Mouse (Mus musculus) bone marrow, adult 2 months (tissue): ENCODE data around the gene Sh3glb2. TPM values are rescaled to one million over a fixed set of nuclear protein-coding genes. Genes with fewer than 3 reads are reported as not detected.

Experiments
- H3K27ac ChIP-seq: fragments of 200-500 bp; 2 replicates; pipeline ENCODE4 v1.5.1; 2012; ENCODE audit warnings: low read depth, mild to moderate bottlenecking, control low read depth, inconsistent platforms, low read length; ENCODE audit not compliant: control insufficient read depth, poor library complexity, insufficient read depth
- H3K4me1 ChIP-seq: fragments of 200-500 bp; 2 replicates; pipeline ENCODE4 v1.6.1; 2011; ENCODE audit warnings: low read length; ENCODE audit not compliant: control insufficient read depth, insufficient read depth
- H3K4me3 ChIP-seq: fragments of 200-500 bp; replicated peaks from 2 replicates; pipeline ENCODE3; 2011; ENCODE audit warnings: mild to moderate bottlenecking, low read depth, low read length, control low read depth; ENCODE audit not compliant: control insufficient read depth
- CTCF ChIP-seq: fragments of 200-500 bp; IDR thresholded peaks from 2 replicates; pipeline ENCODE4 v1.5.1; 2011; ENCODE audit warnings: low read length, control low read depth; ENCODE audit not compliant: control insufficient read depth, insufficient read depth
- POLR2A ChIP-seq: fragments of 200-500 bp; IDR thresholded peaks from 2 replicates; pipeline ENCODE4 v1.6.1; 2011; ENCODE audit warnings: low read depth, mild to moderate bottlenecking, control low read depth, low read length, borderline replicate concordance; ENCODE audit not compliant: control insufficient read depth
- WGBS: fragments of 180-500 bp; shearing (Covaris S2); methylation state at CpG from one replicate; pipeline ENCODE4 v1.1.7; 2018; 5-methylcytosine and 5-hydroxymethylcytosine counted together
- polyA plus RNA-seq: library from polyadenylated mRNA; stranded (reverse); fragments of >200 nt; gene quantifications from 2 replicates; pipeline ENCODE4 v1.2.4, GENCODE M21; 2011; ENCODE audit warnings: low replicate concordance; ENCODE audit not compliant: missing spikeins, insufficient read depth, insufficient read length

Sh3glb2 gene
- polyA plus RNA-seq, 1 experiment: 50.0 TPM

DNA sequence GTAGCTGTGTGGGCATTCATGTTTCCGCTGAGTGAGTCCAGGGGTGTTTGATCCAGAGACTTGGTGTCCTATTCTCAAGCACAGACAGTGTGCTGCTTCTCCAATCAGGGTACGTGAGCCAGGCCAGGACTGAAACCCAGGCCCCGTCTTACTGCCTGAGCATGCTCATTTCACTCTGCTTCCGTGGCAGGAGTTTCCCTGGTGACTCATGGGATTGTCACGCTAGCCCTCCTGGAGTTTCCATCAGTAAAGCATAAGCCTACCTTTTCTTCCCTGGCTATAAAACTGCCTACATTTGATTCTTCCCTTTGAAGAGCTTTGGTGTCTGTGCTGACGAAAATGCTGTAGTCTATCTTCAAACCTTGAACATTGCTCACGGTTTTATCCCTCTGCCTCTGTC, 36.0 kb downstream of the Sh3glb2 start:
- WGBS: 92% methylated on average over 7 of the region's 7 CpGs
- Histone ChIP-seq H3K4me1 (no peaks in the 10 kb centered on the region), H3K4me3 (no peak overlapping the region), H3K27ac (no peak overlapping the region)
- TF ChIP-seq CTCF (no peak), POLR2A (no peak)

DNA sequence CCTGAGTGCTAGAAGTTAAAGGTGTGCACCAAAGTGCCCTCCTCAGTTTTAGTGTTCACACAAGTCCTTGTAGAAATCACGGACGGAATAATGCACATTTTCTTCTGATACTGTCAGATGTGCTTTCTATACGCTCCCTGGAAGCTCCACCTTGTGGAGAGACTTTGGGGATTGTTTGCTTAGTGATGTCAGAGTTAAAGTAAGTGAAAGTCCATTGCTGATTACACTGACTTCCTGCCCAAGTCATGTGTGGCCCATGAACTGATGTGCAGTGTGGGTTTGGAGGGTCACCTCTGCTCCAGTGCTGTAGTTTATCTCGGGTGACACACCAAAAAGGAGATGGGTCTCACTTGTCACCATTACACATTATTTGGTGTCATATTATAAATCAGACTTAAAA, 39.9 kb downstream of the Sh3glb2 start:
- no peak overlapping the region for H3K27ac ChIP-seq
- TF ChIP-seq CTCF (no peak), POLR2A (no peak)
- 86% methylated on average over 4 of the region's 4 CpGs for WGBS
- no peaks in the 10 kb centered on the region for H3K4me1 ChIP-seq
- no peak overlapping the region for H3K4me3 ChIP-seq

DNA sequence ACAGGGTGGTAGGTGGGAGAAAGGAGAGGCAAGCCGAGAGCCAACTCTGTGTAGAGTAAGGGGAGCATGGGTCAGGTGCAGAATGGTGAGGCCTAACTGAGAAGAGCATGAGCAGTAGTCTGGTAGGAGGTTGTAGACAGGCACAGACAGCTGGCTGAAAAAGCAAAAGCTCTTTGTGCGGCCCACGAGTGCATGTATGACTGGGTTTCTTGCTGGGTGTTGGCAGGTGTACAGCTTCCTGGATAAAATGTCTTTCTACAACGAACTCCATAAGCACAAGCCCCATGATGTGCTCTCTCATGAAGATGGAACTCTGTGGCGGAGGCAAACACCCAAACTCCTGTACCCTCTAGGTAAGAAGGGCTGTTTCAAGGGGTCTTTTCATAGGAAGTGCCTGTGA, 42.2 kb downstream of the Sh3glb2 start:
- Histone ChIP-seq H3K4me3 (no peak overlapping the region), H3K27ac (no peak overlapping the region), H3K4me1 (no peaks in the 10 kb centered on the region)
- no peak for TF ChIP-seq POLR2A
- no peak for TF ChIP-seq CTCF
- WGBS: 88% methylated on average over 5 of the region's 5 CpGs

DNA sequence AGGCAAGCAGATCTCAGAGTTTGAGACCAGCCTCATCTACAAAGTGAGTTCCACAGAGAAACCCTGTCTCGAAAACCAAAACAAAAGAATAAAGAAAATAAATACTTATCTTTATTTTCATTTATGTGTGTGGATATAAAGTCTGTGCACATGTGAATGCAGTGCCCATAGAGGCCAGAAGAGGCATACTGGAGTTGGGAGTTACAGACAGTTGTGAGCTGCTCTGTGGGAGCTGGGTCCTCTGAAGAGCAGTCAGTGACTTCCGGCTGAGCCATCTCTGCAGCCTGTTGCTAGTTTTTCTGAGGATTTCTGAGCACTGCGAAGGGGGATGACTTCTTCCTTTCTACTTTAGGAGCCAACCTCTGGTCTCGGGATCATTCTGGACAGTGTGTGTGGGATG, 43.0 kb downstream of the Sh3glb2 start:
- Histone ChIP-seq H3K27ac (no peak overlapping the region), H3K4me1 (no peaks in the 10 kb centered on the region), H3K4me3 (no peak overlapping the region)
- TF ChIP-seq CTCF (no peak), POLR2A (no peak)
- 81% methylated on average over 4 of the region's 4 CpGs for WGBS

DNA sequence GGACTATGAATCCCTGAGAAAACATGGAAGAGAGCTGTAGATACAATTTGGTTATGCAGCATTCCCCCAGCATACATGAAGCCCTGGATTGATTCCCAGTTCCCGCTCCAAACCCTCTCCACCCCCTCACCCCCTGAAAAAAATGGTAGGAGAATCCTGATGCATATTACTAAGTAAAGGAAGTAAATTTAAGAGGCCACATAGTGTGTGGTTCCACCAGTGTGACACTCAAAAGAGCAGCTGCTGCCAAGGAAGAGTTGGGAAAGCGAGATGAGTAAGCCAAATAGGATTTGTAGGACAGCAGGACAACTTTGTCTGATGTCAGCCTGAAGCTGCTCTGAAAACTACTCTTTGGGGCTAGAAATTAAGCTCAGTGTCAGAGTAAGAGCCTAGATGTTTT, 47.7 kb downstream of the Sh3glb2 start:
- H3K4me3 ChIP-seq: no peak overlapping the region
- H3K4me1 ChIP-seq: peaks cover 2% of the 10 kb centered on the region; the same call in 1 of the 2 replicates
- H3K27ac ChIP-seq: no peak overlapping the region
- no peak for TF ChIP-seq POLR2A
- TF ChIP-seq CTCF: no peak
- 90% methylated on average over 2 of the region's 2 CpGs for WGBS

DNA sequence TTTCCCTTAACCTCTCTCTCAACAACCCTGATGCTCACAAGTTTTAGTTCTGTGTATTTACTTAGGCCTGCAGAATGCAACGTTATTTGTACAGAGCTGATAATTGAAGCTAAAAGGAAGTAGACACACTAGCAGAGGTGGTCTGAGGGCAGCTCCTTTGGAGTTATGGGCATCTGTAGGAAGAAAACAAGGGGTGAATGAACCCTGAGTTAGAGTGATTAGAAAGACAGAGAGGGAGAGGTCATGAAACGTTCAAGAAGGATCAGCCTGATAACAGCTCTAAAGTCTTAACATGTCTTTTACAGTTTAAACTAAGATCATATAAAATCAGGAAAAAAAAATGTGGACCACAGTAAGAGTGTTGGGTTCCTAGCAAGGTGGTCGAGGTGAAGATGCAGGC, 49.8 kb downstream of the Sh3glb2 start:
- H3K4me3 ChIP-seq: no peak overlapping the region
- H3K27ac ChIP-seq: peak overlapping the region; percentile 69
- WGBS: 68% methylated on average over 3 of the region's 3 CpGs
- TF ChIP-seq POLR2A (no peak), CTCF (no peak)
- peaks cover 2% of the 10 kb centered on the region; the same call in 1 of the 2 replicates for H3K4me1 ChIP-seq

DNA sequence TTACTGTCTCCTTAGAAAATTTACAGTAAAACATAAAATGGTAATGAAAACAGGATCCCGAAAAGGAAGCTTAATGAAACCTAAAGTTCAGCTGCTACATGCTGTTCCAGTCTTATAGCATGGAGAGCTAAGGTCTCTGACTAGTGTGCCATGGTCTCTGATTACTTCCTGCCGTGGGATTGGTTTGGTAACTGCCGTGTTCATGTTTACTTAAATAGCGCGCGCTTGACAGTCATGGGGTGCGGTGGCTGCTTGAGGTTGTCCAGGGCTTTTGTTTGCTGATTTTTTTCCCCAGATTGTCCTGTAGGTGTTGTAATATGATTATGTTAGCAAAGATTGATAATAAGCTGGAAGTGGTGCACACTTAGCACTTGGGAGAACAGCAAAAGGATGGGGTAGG, 53.0 kb downstream of the Sh3glb2 start:
- H3K4me1 ChIP-seq: peaks cover 2% of the 10 kb centered on the region; the same call in 1 of the 2 replicates
- H3K27ac ChIP-seq: no peak overlapping the region
- WGBS: 73% methylated on average over 7 of the region's 7 CpGs
- H3K4me3 ChIP-seq: no peak overlapping the region
- TF ChIP-seq CTCF: no peak
- TF ChIP-seq POLR2A: no peak

DNA sequence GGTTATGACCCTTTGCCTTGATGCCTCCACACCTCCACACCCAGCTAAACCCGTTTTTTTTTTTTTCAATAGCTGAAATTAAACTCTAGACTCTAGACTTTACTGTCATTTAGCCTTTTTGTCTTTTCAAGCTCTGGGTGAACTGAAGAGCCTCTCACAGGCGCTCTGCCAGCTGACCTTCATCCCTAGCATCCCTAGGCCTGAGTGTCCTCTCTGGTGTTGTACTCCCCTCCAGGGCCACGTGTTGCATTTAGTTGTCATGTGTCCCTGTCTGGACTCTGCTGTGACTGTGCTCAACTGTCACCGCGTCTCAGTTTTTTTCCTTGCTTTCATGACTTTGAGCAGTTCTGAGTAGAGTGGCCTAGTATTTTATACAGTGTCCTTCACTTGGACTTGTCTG, 59.2 kb downstream of the Sh3glb2 start:
- Histone ChIP-seq H3K27ac (no peak overlapping the region), H3K4me1 (no peaks in the 10 kb centered on the region), H3K4me3 (no peak overlapping the region)
- 90% methylated on average over 5 of the region's 5 CpGs for WGBS
- TF ChIP-seq POLR2A (no peak), CTCF (no peak)

DNA sequence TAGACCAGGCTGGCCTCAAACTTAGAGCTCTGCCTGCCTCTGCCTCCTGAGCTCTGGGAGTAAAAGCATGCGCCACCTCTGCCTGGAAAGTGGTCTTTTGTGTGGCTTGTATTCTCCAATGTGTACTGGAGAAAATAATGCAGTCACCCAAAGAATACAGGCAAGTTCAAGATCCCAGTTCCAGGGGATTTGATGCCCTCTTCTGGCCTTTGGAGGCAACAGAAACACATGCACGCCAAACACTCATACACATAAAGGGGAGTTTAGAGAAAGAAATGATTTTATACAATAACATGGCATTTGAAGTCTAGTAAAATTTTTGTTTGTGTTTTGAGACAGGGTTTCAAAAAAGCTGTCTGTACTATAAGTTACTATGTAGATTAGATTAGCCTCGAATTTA, 59.6 kb downstream of the Sh3glb2 start:
- TF ChIP-seq CTCF (no peak), POLR2A (no peak)
- WGBS: 76% methylated on average over 3 of the region's 3 CpGs
- H3K4me1 ChIP-seq: no peaks in the 10 kb centered on the region
- no peak overlapping the region for H3K27ac ChIP-seq
- no peak overlapping the region for H3K4me3 ChIP-seq

Other genes starting within 250 kb of the Sh3glb2 start
- 12.3 and 24.8 TPM in 2 replicates for gene Zer1, start 234.8 kb downstream of the Sh3glb2 start, polyA plus RNA-seq
- gene Tbc1d13, start 225.6 kb downstream of the Sh3glb2 start, polyA plus RNA-seq: 17.1 and 27.3 TPM in 2 replicates
- gene Endog, start 187.8 kb downstream of the Sh3glb2 start, polyA plus RNA-seq: 4.6 and 8.6 TPM in 2 replicates
- 11.0 and 24.6 TPM in 2 replicates for gene Spout1, start 180.9 kb downstream of the Sh3glb2 start, polyA plus RNA-seq
- gene Kyat1, start 153.5 kb downstream of the Sh3glb2 start, polyA plus RNA-seq: 4.2 and 6.5 TPM in 2 replicates
- gene Lrrc8a, start 121.6 kb downstream of the Sh3glb2 start, polyA plus RNA-seq: 7.1 and 11.5 TPM in 2 replicates
- 2.5 TPM in 1 of 2 replicates, not detected in the other for gene Gm28035, start 118.8 kb downstream of the Sh3glb2 start, polyA plus RNA-seq
- gene Phyhd1, start 93.1 kb downstream of the Sh3glb2 start, polyA plus RNA-seq: 15.4 and 23.0 TPM in 2 replicates
- gene Gm28038, start 78.3 kb downstream of the Sh3glb2 start, polyA plus RNA-seq: 8.7 TPM in 1 of 2 replicates, not detected in the other
- gene Dolk, start 73.0 kb downstream of the Sh3glb2 start, polyA plus RNA-seq: 4.6 and 8.1 TPM in 2 replicates
- gene Nup188, start 72.9 kb downstream of the Sh3glb2 start, polyA plus RNA-seq: 9.5 and 27.3 TPM in 2 replicates
- gene Miga2, start 4.9 kb upstream of the Sh3glb2 start, polyA plus RNA-seq: 7.8 and 8.5 TPM in 2 replicates
- gene Dolpp1, start 32.9 kb upstream of the Sh3glb2 start, polyA plus RNA-seq: 30.0 and 40.3 TPM in 2 replicates
- gene Crat, start 56.5 kb upstream of the Sh3glb2 start, polyA plus RNA-seq: 28.6 and 37.9 TPM in 2 replicates
- gene Ptpa, start 56.7 kb upstream of the Sh3glb2 start, polyA plus RNA-seq: 199 and 273 TPM in 2 replicates
- 0.84 and 1.1 TPM in 2 replicates for gene Ier5l, start 114.9 kb upstream of the Sh3glb2 start, polyA plus RNA-seq
- gene Cstad, start 235.7 kb upstream of the Sh3glb2 start, polyA plus RNA-seq: 1.9 TPM in 1 of 2 replicates, not detected in the other